Mouse (Mus musculus): Measurements from ENCODE around the gene Cemip2.

- TF ChIP-seq FLI1 (IDR thresholded peaks at IDR 0.05; ENCODE audit: low read length) (no peak), GATA1 (IDR thresholded peaks at IDR 0.05; ENCODE audit: borderline replicate concordance, low read length) (no peak)
Observed at GRCm38 (mm10) chr19:21794569-21794968, 16.4 kb downstream of the Cemip2 start.
